36 mouse cellular contexts compared by ENCODE assay signal in genomic region chr10:79607892-79608291, GRCm38 (mm10). TPM values are rescaled to one million over a fixed set of nuclear protein-coding genes. Genes with fewer than 3 reads are reported as not detected.
A peak's percentile ranks its signal among the peaks of the same experiment; 100 is the strongest.
DNase-seq lines count a peak whose midpoint lies in the region; ATAC-seq lines count a peak whose summit lies in the region.
"Had no signal": no experiment of that assay in that cellular context is flagged by ENCODE, and none has a peak within 500 bp of the region (broad histone marks: within the 10 kb centered on the region; RNA-seq: fewer than 3 reads in every experiment).

No protein-coding gene starts in this region.

- 0 out of 2 replicates have a peak overlapping the region, but pooled peaks have one; percentile 9 for H3K9ac ChIP-seq in embryonic facial prominence, embryonic 11.5 days (replicated peaks; ENCODE audit: low read length)
- H3K9ac ChIP-seq in intestine, embryonic 15.5 days = no peak overlapping the region
- no peak overlapping the region for H3K9ac ChIP-seq in stomach, embryonic 15.5 days
- H3K9ac ChIP-seq: embryonic facial prominence, embryonic 13.5 days; forebrain, embryonic 13.5 days; hindbrain, embryonic 14.5 days; liver, embryonic 14.5 days; lung, embryonic 14.5 days; midbrain, embryonic 12.5 days; neural tube, embryonic 15.5 days had no signal

- 41% methylated on average over 2 of the region's 2 CpGs for WGBS in embryonic facial prominence, embryonic 11.5 days
- 47% methylated on average over 2 of the region's 2 CpGs for WGBS in embryonic facial prominence, embryonic 10.5 days
- WGBS in intestine, embryonic 15.5 days = 33% methylated on average over 2 of the region's 2 CpGs
- 36% methylated on average over 2 of the region's 2 CpGs for WGBS in stomach, embryonic 15.5 days

- no peak for ATAC-seq in embryonic facial prominence, embryonic 11.5 days (replicated peaks; ENCODE audit: insufficient number of reproducible peaks, low FRiP score, low TSS enrichment, low read depth)
- ATAC-seq in intestine, embryonic 15.5 days = peak; percentile 32
- peak; percentile 56; the same call in 1 of the 2 replicates for ATAC-seq in stomach, embryonic 15.5 days (ENCODE audit: insufficient read depth, low FRiP score, low read depth)
- ATAC-seq in frontal cortex, adult (ENCODE audit: low TSS enrichment) = no peak
- ATAC-seq in erythroblast, adult 5-6 weeks (replicated peaks; ENCODE audit: low FRiP score, poor library complexity, severe bottlenecking) = no peak
- ATAC-seq: forebrain, embryonic 13.5 days; Patski had no signal

- no peak for DNase-seq in embryonic facial prominence, embryonic 11.5 days (ENCODE audit: low spot score)
- no peak for DNase-seq in embryonic facial prominence, embryonic 10.5 days (ENCODE audit: low spot score)
- peak; percentile 27 for DNase-seq in brain, adult 2 months (ENCODE audit: low read depth, low spot score)
- DNase-seq: adrenal gland, postnatal 14 days; cerebellum, adult 11-12 months; cerebellum, postnatal 36 days; gastrocnemius, postnatal 25 days; heart, adult 11 months; heart, postnatal 4 days; kidney, adult 9 months; kidney, postnatal 10 days; liver; lung, embryonic 14.5 days; lung, postnatal 36 days; retina, postnatal 1 day; right cerebral cortex, postnatal 25 days; spleen, adult 18-20 months had no signal

- no peak overlapping the region for H3K4me2 ChIP-seq in embryonic facial prominence, embryonic 11.5 days (ENCODE audit: low read depth, low read length)
- H3K4me2 ChIP-seq in intestine, embryonic 15.5 days (replicated peaks) = no peak overlapping the region
- H3K4me2 ChIP-seq in stomach, embryonic 15.5 days = no peak overlapping the region
- H3K4me2 ChIP-seq: embryonic facial prominence, embryonic 13.5 days; forebrain, embryonic 13.5 days; heart, embryonic 11.5 days; hindbrain, embryonic 14.5 days; lung, embryonic 14.5 days; midbrain, embryonic 12.5 days; neural tube, embryonic 15.5 days had no signal

- H3K27ac ChIP-seq in embryonic facial prominence, embryonic 11.5 days (replicated peaks; ENCODE audit: low read depth, low read length) = no peak overlapping the region
- H3K27ac ChIP-seq in embryonic facial prominence, embryonic 10.5 days (replicated peaks) = no peak overlapping the region
- H3K27ac ChIP-seq in intestine, embryonic 15.5 days = no peak overlapping the region
- H3K27ac ChIP-seq in stomach, embryonic 15.5 days = no peak overlapping the region
- H3K27ac ChIP-seq: embryonic facial prominence, embryonic 13.5 days; forebrain, embryonic 13.5 days; hindbrain, embryonic 14.5 days; liver, embryonic 14.5 days; midbrain, embryonic 12.5 days; neural tube, embryonic 15.5 days had no signal

- no peaks in the 10 kb centered on the region for H3K36me3 ChIP-seq in embryonic facial prominence, embryonic 11.5 days (replicated peaks; ENCODE audit: control insufficient read depth, insufficient read depth, low read depth, low read length)
- no peaks in the 10 kb centered on the region for H3K36me3 ChIP-seq in embryonic facial prominence, embryonic 10.5 days (replicated peaks)
- H3K36me3 ChIP-seq in intestine, embryonic 15.5 days = no peaks in the 10 kb centered on the region
- no peaks in the 10 kb centered on the region for H3K36me3 ChIP-seq in stomach, embryonic 15.5 days
- H3K36me3 ChIP-seq: embryonic facial prominence, embryonic 13.5 days; midbrain, embryonic 12.5 days; neural tube, embryonic 15.5 days had no signal

- H3K4me3 ChIP-seq in embryonic facial prominence, embryonic 11.5 days (ENCODE audit: low read depth, low read length) = no peak overlapping the region
- H3K4me3 ChIP-seq in embryonic facial prominence, embryonic 10.5 days = no peak overlapping the region
- H3K4me3 ChIP-seq in intestine, embryonic 15.5 days (replicated peaks) = no peak overlapping the region
- no peak overlapping the region for H3K4me3 ChIP-seq in stomach, embryonic 15.5 days (replicated peaks)
- H3K4me3 ChIP-seq: embryonic facial prominence, embryonic 13.5 days; forebrain, embryonic 13.5 days; midbrain, embryonic 12.5 days; neural tube, embryonic 15.5 days had no signal

- no peaks in the 10 kb centered on the region for H3K9me3 ChIP-seq in embryonic facial prominence, embryonic 11.5 days (replicated peaks; ENCODE audit: control insufficient read depth, low read length)
- no peaks in the 10 kb centered on the region for H3K9me3 ChIP-seq in embryonic facial prominence, embryonic 10.5 days
- H3K9me3 ChIP-seq in intestine, embryonic 15.5 days = no peaks in the 10 kb centered on the region
- H3K9me3 ChIP-seq in stomach, embryonic 15.5 days = no peaks in the 10 kb centered on the region
- H3K9me3 ChIP-seq: embryonic facial prominence, embryonic 13.5 days; forebrain, embryonic 13.5 days; midbrain, embryonic 12.5 days; neural tube, embryonic 15.5 days had no signal

- H3K4me1 ChIP-seq in embryonic facial prominence, embryonic 11.5 days (ENCODE audit: control insufficient read depth, insufficient read depth, low read length) = peaks cover 4% of the 10 kb centered on the region; the same call in 1 of the 2 replicates
- H3K4me1 ChIP-seq in embryonic facial prominence, embryonic 10.5 days = peaks cover 16% of the 10 kb centered on the region
- peaks cover 15% of the 10 kb centered on the region for H3K4me1 ChIP-seq in intestine, embryonic 15.5 days (replicated peaks)
- peaks cover 4% of the 10 kb centered on the region; the same call in 1 of the 2 replicates for H3K4me1 ChIP-seq in stomach, embryonic 15.5 days

- H3K27me3 ChIP-seq in embryonic facial prominence, embryonic 11.5 days (ENCODE audit: control insufficient read depth, insufficient read depth, low read length) = peaks cover 19% of the 10 kb centered on the region
- peaks cover 47% of the 10 kb centered on the region for H3K27me3 ChIP-seq in embryonic facial prominence, embryonic 10.5 days (replicated peaks; ENCODE audit: low read depth, poor library complexity, severe bottlenecking)
- H3K27me3 ChIP-seq in intestine, embryonic 15.5 days (replicated peaks) = peaks cover 15% of the 10 kb centered on the region
- H3K27me3 ChIP-seq in stomach, embryonic 15.5 days (replicated peaks) = peaks cover 11% of the 10 kb centered on the region

RNA-seq across cellular contexts. Expression of gene C2cd4c, which starts 5.9 kb away (rescaled TPM):
- 0.04 TPM in 2 replicates for polyA plus RNA-seq in embryonic facial prominence, embryonic 11.5 days (2014; fragmentation: Nextera tagmentation; extraction: Ambion mirVana)
- polyA plus RNA-seq in embryonic facial prominence, embryonic 10.5 days (2016; fragmentation: Nextera tagmentation; extraction: Ambion mirVana) = 0.03 TPM in 1 of 2 replicates, not detected in the other
- 0.05 and 0.06 TPM in 2 replicates for polyA plus RNA-seq in intestine, embryonic 15.5 days (2015; fragmentation: Nextera tagmentation; extraction: Ambion mirVana)
- polyA plus RNA-seq in stomach, embryonic 15.5 days (2015; fragmentation: Nextera tagmentation; extraction: Ambion mirVana) = 0.08 and 0.14 TPM in 2 replicates
- not detected in 2 replicates for total RNA-seq in erythroblast, adult 5-6 weeks (2015; ENCODE audit: low replicate concordance)
- not detected in 2 replicates for total RNA-seq in erythroblast, adult 5-6 weeks (2017; ENCODE audit: low replicate concordance)
- total RNA-seq: gastrocnemius, postnatal 25 days; megakaryocyte, adult 5-6 weeks; MEL had no signal
- polyA plus RNA-seq: embryonic facial prominence, embryonic 13.5 days; heart, embryonic 11.5 days; heart, postnatal 0 days; limb, embryonic 11.5 days; lung, embryonic 14.5 days; Patski had no signal

RNA-seq across cellular contexts. Expression of gene Theg, which starts 20.8 kb away (rescaled TPM):
- not detected in 2 replicates for polyA plus RNA-seq in embryonic facial prominence, embryonic 11.5 days (2014; fragmentation: Nextera tagmentation; extraction: Ambion mirVana)
- not detected in 2 replicates for polyA plus RNA-seq in embryonic facial prominence, embryonic 10.5 days (2016; fragmentation: Nextera tagmentation; extraction: Ambion mirVana)
- polyA plus RNA-seq in intestine, embryonic 15.5 days (2015; fragmentation: Nextera tagmentation; extraction: Ambion mirVana) = not detected in 2 replicates
- polyA plus RNA-seq in stomach, embryonic 15.5 days (2015; fragmentation: Nextera tagmentation; extraction: Ambion mirVana) = not detected in 2 replicates
- total RNA-seq in erythroblast, adult 5-6 weeks (2015; ENCODE audit: low replicate concordance) = not detected in 2 replicates
- not detected in 2 replicates for total RNA-seq in erythroblast, adult 5-6 weeks (2017; ENCODE audit: low replicate concordance)
- total RNA-seq: adrenal gland, postnatal 14 days; gastrocnemius, adult 18-20 months; gastrocnemius, postnatal 25 days; heart, postnatal 4 days; layer of hippocampus, postnatal 10 days; megakaryocyte, adult 5-6 weeks; MEL had no signal
- polyA plus RNA-seq: embryonic facial prominence, embryonic 13.5 days; forebrain, embryonic 13.5 days; heart, embryonic 11.5 days; heart, postnatal 0 days; hindbrain, embryonic 14.5 days; large intestine, adult 2 months; limb, embryonic 11.5 days; liver, embryonic 14.5 days; lung, embryonic 14.5 days; midbrain, embryonic 12.5 days; Patski had no signal

RNA-seq across cellular contexts. Expression of gene Shc2, which starts 29.8 kb away (rescaled TPM):
- polyA plus RNA-seq in embryonic facial prominence, embryonic 11.5 days (2014; fragmentation: Nextera tagmentation; extraction: Ambion mirVana) = 9.8 and 10.5 TPM in 2 replicates
- 20.0 and 21.5 TPM in 2 replicates for polyA plus RNA-seq in embryonic facial prominence, embryonic 10.5 days (2016; fragmentation: Nextera tagmentation; extraction: Ambion mirVana)
- polyA plus RNA-seq in intestine, embryonic 15.5 days (2015; fragmentation: Nextera tagmentation; extraction: Ambion mirVana) = 7.6 and 8.2 TPM in 2 replicates
- 9.1 and 10.6 TPM in 2 replicates for polyA plus RNA-seq in stomach, embryonic 15.5 days (2015; fragmentation: Nextera tagmentation; extraction: Ambion mirVana)
- total RNA-seq in erythroblast, adult 5-6 weeks (2015; ENCODE audit: low replicate concordance) = not detected in 2 replicates
- total RNA-seq in erythroblast, adult 5-6 weeks (2017; ENCODE audit: low replicate concordance) = not detected in 2 replicates
- total RNA-seq: megakaryocyte, adult 5-6 weeks; MEL had no signal

RNA-seq across cellular contexts. Expression of gene Odf3l2, which starts 37.6 kb away (rescaled TPM):
- polyA plus RNA-seq in embryonic facial prominence, embryonic 11.5 days (2014; fragmentation: Nextera tagmentation; extraction: Ambion mirVana) = not detected in 2 replicates
- polyA plus RNA-seq in embryonic facial prominence, embryonic 10.5 days (2016; fragmentation: Nextera tagmentation; extraction: Ambion mirVana) = not detected in 2 replicates
- polyA plus RNA-seq in intestine, embryonic 15.5 days (2015; fragmentation: Nextera tagmentation; extraction: Ambion mirVana) = not detected in 2 replicates
- polyA plus RNA-seq in stomach, embryonic 15.5 days (2015; fragmentation: Nextera tagmentation; extraction: Ambion mirVana) = not detected in 2 replicates
- total RNA-seq in erythroblast, adult 5-6 weeks (2015; ENCODE audit: low replicate concordance) = not detected in 2 replicates
- total RNA-seq in erythroblast, adult 5-6 weeks (2017; ENCODE audit: low replicate concordance) = not detected in 2 replicates
- total RNA-seq: adrenal gland, postnatal 14 days; heart, postnatal 4 days; megakaryocyte, adult 5-6 weeks; MEL had no signal
- polyA plus RNA-seq: embryonic facial prominence, embryonic 13.5 days; heart, embryonic 11.5 days; heart, postnatal 0 days; limb, embryonic 11.5 days; liver, embryonic 14.5 days; lung, embryonic 14.5 days; midbrain, embryonic 12.5 days; Patski had no signal

RNA-seq across cellular contexts. Expression of gene Mier2, which starts 52.9 kb away (rescaled TPM):
- polyA plus RNA-seq in embryonic facial prominence, embryonic 11.5 days (2014; fragmentation: Nextera tagmentation; extraction: Ambion mirVana) = 39.4 and 41.7 TPM in 2 replicates
- 76.4 and 77.3 TPM in 2 replicates for polyA plus RNA-seq in embryonic facial prominence, embryonic 10.5 days (2016; fragmentation: Nextera tagmentation; extraction: Ambion mirVana)
- polyA plus RNA-seq in intestine, embryonic 15.5 days (2015; fragmentation: Nextera tagmentation; extraction: Ambion mirVana) = 40.5 and 44.3 TPM in 2 replicates
- 49.2 and 50.1 TPM in 2 replicates for polyA plus RNA-seq in stomach, embryonic 15.5 days (2015; fragmentation: Nextera tagmentation; extraction: Ambion mirVana)
- total RNA-seq in erythroblast, adult 5-6 weeks (2015; ENCODE audit: low replicate concordance) = 1.5 TPM in 1 of 2 replicates, not detected in the other
- 1.9 TPM in 1 of 2 replicates, not detected in the other for total RNA-seq in erythroblast, adult 5-6 weeks (2017; ENCODE audit: low replicate concordance)

Comparison
In these comparisons a context has a peak if more than half of its experiments do, and no peak if none do; other contexts are left out.
1. ATAC-seq: peak in intestine, embryonic 15.5 days (single experiment) and stomach, embryonic 15.5 days (single experiment); none in embryonic facial prominence, embryonic 11.5 days (single experiment), frontal cortex, adult (single experiment) and erythroblast, adult 5-6 weeks (single experiment).